In the genomic region with DNA sequence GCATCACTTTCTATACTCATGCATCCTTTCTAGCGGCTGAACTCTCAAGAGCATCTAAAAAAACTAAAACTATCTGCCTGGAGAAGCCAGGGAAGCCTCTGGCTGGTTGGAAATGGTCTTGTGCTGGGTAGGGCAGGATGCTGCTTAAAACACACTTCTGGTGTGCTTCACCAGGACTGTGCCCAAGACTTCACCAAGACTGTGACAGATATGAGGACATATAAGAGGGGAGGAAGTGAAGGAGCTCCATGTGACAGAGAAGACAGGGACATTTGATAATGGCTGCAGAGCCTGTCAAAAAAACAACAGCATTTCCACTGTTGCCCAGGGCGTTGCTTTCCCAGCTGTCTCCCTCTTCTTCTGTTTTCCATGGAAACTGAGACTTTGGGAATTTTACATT, we compare ENCODE assay signal across 19 mouse cellular contexts. TPM values are rescaled to one million over a fixed set of nuclear protein-coding genes. Genes with fewer than 3 reads are reported as not detected.
DNase-seq lines count a peak whose midpoint lies in the region; ATAC-seq and TF ChIP-seq lines count a peak whose summit lies in the region.
"Had no signal": no experiment of that assay in that cellular context is flagged by ENCODE, and none has a peak within 500 bp of the region (broad histone marks: within the 10 kb centered on the region; RNA-seq: fewer than 3 reads in every experiment).

No protein-coding gene starts in this region.

- 60% methylated on average over 2 of the region's 2 CpGs for WGBS in heart, embryonic 12.5 days
- WGBS in lung, embryonic 14.5 days = 71% methylated on average over 2 of the region's 2 CpGs
- WGBS in midbrain, embryonic 10.5 days = 83% methylated on average over 2 of the region's 2 CpGs
- 79% methylated on average over 2 of the region's 2 CpGs for WGBS in midbrain, embryonic 13.5 days
- WGBS in macrophage (ENCODE audit: missing documents) = 100% methylated on average over 2 of the region's 2 CpGs

- H3K4me2 ChIP-seq in heart, embryonic 12.5 days = no peak overlapping the region
- H3K4me2 ChIP-seq in lung, embryonic 14.5 days = no peak overlapping the region
- no peak overlapping the region for H3K4me2 ChIP-seq in midbrain, embryonic 13.5 days (replicated peaks)
- H3K4me2 ChIP-seq: forebrain, embryonic 13.5 days; hindbrain, embryonic 15.5 days had no signal

- H3K4me1 ChIP-seq in heart, embryonic 12.5 days (replicated peaks) = peaks cover 12% of the 10 kb centered on the region
- peaks cover 6% of the 10 kb centered on the region; the same call in 1 of the 2 replicates for H3K4me1 ChIP-seq in lung, embryonic 14.5 days (ENCODE audit: insufficient read depth)
- H3K4me1 ChIP-seq in midbrain, embryonic 10.5 days = peaks cover 15% of the 10 kb centered on the region
- H3K4me1 ChIP-seq in midbrain, embryonic 13.5 days (replicated peaks) = peaks cover 4% of the 10 kb centered on the region; the same call in 1 of the 2 replicates
- H3K4me1 ChIP-seq: forebrain, embryonic 13.5 days; hindbrain, embryonic 15.5 days had no signal

- no peaks in the 10 kb centered on the region for H3K9me3 ChIP-seq in heart, embryonic 12.5 days (replicated peaks)
- H3K9me3 ChIP-seq in lung, embryonic 14.5 days (ENCODE audit: low read depth, low read length) = no peaks in the 10 kb centered on the region
- H3K9me3 ChIP-seq in midbrain, embryonic 10.5 days (replicated peaks) = no peaks in the 10 kb centered on the region
- no peaks in the 10 kb centered on the region for H3K9me3 ChIP-seq in midbrain, embryonic 13.5 days
- H3K9me3 ChIP-seq: embryonic facial prominence, embryonic 10.5 days; forebrain, embryonic 13.5 days; hindbrain, embryonic 15.5 days had no signal

- no peaks in the 10 kb centered on the region for H3K36me3 ChIP-seq in heart, embryonic 12.5 days
- H3K36me3 ChIP-seq in lung, embryonic 14.5 days (ENCODE audit: insufficient read depth) = no peaks in the 10 kb centered on the region
- H3K36me3 ChIP-seq in midbrain, embryonic 10.5 days = no peaks in the 10 kb centered on the region
- no peaks in the 10 kb centered on the region for H3K36me3 ChIP-seq in midbrain, embryonic 13.5 days
- no peaks in the 10 kb centered on the region for H3K36me3 ChIP-seq in macrophage (ENCODE audit: inconsistent target)
- H3K36me3 ChIP-seq: embryonic facial prominence, embryonic 10.5 days; hindbrain, embryonic 15.5 days had no signal

- no peak for ATAC-seq in heart, embryonic 12.5 days (ENCODE audit: insufficient number of reproducible peaks, low FRiP score)
- no peak for ATAC-seq in lung, embryonic 14.5 days (ENCODE audit: insufficient read depth)
- ATAC-seq in midbrain, embryonic 13.5 days = no peak
- ATAC-seq: forebrain, embryonic 13.5 days; forebrain, postnatal 0 days had no signal

- no peaks in the 10 kb centered on the region for H3K27me3 ChIP-seq in heart, embryonic 12.5 days (replicated peaks)
- H3K27me3 ChIP-seq in lung, embryonic 14.5 days (ENCODE audit: insufficient read depth, low read length) = no peaks in the 10 kb centered on the region
- H3K27me3 ChIP-seq in midbrain, embryonic 10.5 days (ENCODE audit: low read depth, poor library complexity, severe bottlenecking) = no peaks in the 10 kb centered on the region
- H3K27me3 ChIP-seq in midbrain, embryonic 13.5 days = no peaks in the 10 kb centered on the region
- H3K27me3 ChIP-seq: forebrain, embryonic 13.5 days; hindbrain, embryonic 15.5 days had no signal

- no peak overlapping the region for H3K4me3 ChIP-seq in heart, embryonic 12.5 days
- H3K4me3 ChIP-seq in lung, embryonic 14.5 days (ENCODE audit: low read depth, low read length) = no peak overlapping the region
- no peak overlapping the region for H3K4me3 ChIP-seq in midbrain, embryonic 10.5 days
- no peak overlapping the region for H3K4me3 ChIP-seq in midbrain, embryonic 13.5 days (replicated peaks)
- H3K4me3 ChIP-seq in macrophage (ENCODE audit: inconsistent target) = no peak overlapping the region
- H3K4me3 ChIP-seq: embryonic facial prominence, embryonic 10.5 days; forebrain, embryonic 13.5 days; hindbrain, embryonic 15.5 days had no signal

- H3K9ac ChIP-seq in heart, embryonic 12.5 days = no peak overlapping the region
- H3K9ac ChIP-seq in lung, embryonic 14.5 days = no peak overlapping the region
- H3K9ac ChIP-seq in midbrain, embryonic 13.5 days (replicated peaks) = no peak overlapping the region
- H3K9ac ChIP-seq: forebrain, embryonic 13.5 days; forebrain, postnatal 0 days; hindbrain, embryonic 15.5 days had no signal

- no peaks in the 10 kb centered on the region for H3K79me2 ChIP-seq in macrophage (ENCODE audit: inconsistent target)

- peak; percentile 42 for DNase-seq in heart, adult 11 months
- no peak for DNase-seq in lung, embryonic 14.5 days
- DNase-seq in lung, postnatal 14 days = no peak
- no peak for DNase-seq in midbrain, embryonic 10.5 days (ENCODE audit: low spot score)
- DNase-seq in spleen, adult 18-20 months = no peak
- DNase-seq: adrenal gland, adult 2 months; adrenal gland, postnatal 25 days; cerebellum, adult 2 months; cerebellum, postnatal 10 days; forebrain, postnatal 0 days; gastrocnemius, postnatal 36 days; heart, adult 18-20 months; heart, postnatal 36 days had no signal

- no peak overlapping the region for H3K27ac ChIP-seq in heart, embryonic 12.5 days (ENCODE audit: poor library complexity, severe bottlenecking)
- peak overlapping the region; percentile 48; the same call in 1 of the 2 replicates for H3K27ac ChIP-seq in lung, embryonic 14.5 days (ENCODE audit: low read depth)
- H3K27ac ChIP-seq in midbrain, embryonic 10.5 days (replicated peaks) = 0 out of 2 replicates have a peak overlapping the region, but pooled peaks have one; percentile 43
- H3K27ac ChIP-seq in midbrain, embryonic 13.5 days = no peak overlapping the region
- peak overlapping the region; percentile 78 for H3K27ac ChIP-seq in macrophage
- H3K27ac ChIP-seq: forebrain, embryonic 13.5 days had no signal

- TF ChIP-seq CTCF in lung, embryonic 14.5 days (IDR thresholded peaks at IDR 0.05; ENCODE audit: low read depth) = no peak

RNA-seq across cellular contexts. Expression of a gene that starts 34.0 kb away (rescaled TPM):
- 27.3 and 28.6 TPM in 2 replicates for polyA plus RNA-seq in heart, embryonic 12.5 days (2016; fragmentation: Nextera tagmentation; extraction: Ambion mirVana)
- 33.7 and 34.4 TPM in 2 replicates for polyA plus RNA-seq in lung, embryonic 14.5 days (2014; fragmentation: Nextera tagmentation; extraction: Ambion mirVana)
- 4.7 and 5.5 TPM in 2 replicates for polyA plus RNA-seq in midbrain, embryonic 10.5 days (2016; fragmentation: Nextera tagmentation; extraction: Ambion mirVana)
- 6.4 and 6.7 TPM in 2 replicates for polyA plus RNA-seq in midbrain, embryonic 13.5 days (2015; fragmentation: Nextera tagmentation; extraction: Ambion mirVana)
- 100 to 1,000 TPM in 15 of 26 experiments, 10 to 100 TPM in 11; 16.5 to 157 (median 107) TPM for total RNA-seq in macrophage (2018; cell fraction: chromatin; rRNA removed)
- 100 to 1,000 TPM; 154 to 389 (median 241) TPM for total RNA-seq in macrophage (2018; cell fraction: cytosol; rRNA removed)
- 100 to 1,000 TPM in 25 of 26 experiments, 10 to 100 TPM in 1; 88.6 to 676 (median 368) TPM for total RNA-seq in macrophage (2018; cell fraction: nucleus; rRNA removed)
- 156 to 277 TPM (median 258 TPM) in 3 replicates for polyA plus RNA-seq in macrophage (2018)

Comparison
In these comparisons a context has a peak if more than half of its experiments do, and no peak if none do; other contexts are left out.
1. H3K27ac ChIP-seq: peak in lung, embryonic 14.5 days (single experiment), midbrain, embryonic 10.5 days (single experiment) and macrophage (single experiment); none in heart, embryonic 12.5 days (single experiment) and midbrain, embryonic 13.5 days (single experiment).